Mouse (Mus musculus): Measurements from ENCODE around the gene Krt71.
A peak's percentile ranks its signal among the peaks of the same experiment; 100 is the strongest.
"Not testable (repeated sequence)": the region's sequence is repeated elsewhere in the genome, so short reads cannot be mapped to it uniquely, and the experiment has no call there.

Krt71 gene

DNA sequence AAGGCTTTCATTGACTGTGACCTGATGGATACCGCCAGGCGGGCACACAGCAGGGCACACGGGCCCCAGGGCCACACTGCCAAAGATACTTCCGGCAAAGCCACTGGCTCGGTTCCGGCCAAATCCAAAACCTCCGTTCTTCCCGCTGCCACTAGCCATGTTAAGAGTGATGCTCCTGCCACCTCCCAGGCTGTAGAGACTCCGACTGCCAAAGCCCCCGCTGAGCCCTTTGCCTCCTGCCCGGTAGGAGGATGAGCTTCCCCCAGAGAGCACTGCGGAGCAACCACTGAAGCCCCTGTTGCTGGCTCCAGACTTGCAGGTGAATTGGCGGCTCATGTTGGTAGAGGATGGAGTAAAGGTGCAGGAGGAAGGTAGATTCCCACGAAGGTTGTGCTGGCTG, at the start of gene Krt71:
Krt71 (minus strand) TSS at position 399 of the 400 bp plus-strand sequence.
- no peak for DNase-seq (ENCODE audit: low read depth, low spot score)

DNA sequence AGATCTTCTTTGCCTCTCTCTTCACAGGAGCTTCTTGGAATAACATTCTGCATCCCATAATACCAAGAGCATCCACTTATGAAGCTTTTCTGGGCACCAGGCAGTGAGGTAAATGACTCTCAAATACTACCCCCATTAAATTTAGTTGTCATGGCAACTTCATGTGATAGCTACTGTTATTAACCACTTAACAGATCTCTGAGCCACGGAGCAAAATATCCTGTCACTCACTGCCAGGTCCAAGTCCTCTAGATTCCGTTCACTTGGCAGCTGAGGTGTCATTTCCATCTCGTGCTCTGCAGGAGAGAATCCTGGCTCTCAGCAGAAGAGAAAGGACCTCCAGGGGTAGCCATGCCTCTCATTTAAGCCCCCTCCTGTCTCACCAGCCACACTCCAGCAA, 48.0 kb upstream of the Krt71 start:
- no peak for DNase-seq (ENCODE audit: low read depth, low spot score)

DNA sequence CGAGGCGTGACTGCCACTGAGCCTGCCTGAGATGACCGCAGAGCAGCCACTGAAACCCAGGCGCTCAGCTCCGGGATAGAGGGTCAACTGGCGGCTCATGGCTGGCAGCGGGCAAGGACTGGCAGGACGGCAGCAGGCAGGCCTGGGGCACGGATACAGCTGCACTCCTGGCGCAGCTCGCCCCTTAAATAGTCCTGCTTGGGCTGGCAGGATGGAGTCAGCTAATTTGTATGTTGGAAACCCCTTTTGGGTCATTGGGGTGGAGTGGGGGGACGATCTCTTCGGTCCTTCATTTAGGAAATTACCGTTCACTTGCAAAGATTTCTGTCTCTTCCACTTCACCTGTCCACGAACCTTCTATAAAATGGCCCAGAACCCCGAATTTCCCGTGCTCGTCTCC, 43.5 kb upstream of the Krt71 start, which contains the start of gene Krt72:
Krt72 (minus strand) TSS at position 101 of the 400 bp plus-strand sequence.
- no peak for DNase-seq (ENCODE audit: low read depth, low spot score)

DNA sequence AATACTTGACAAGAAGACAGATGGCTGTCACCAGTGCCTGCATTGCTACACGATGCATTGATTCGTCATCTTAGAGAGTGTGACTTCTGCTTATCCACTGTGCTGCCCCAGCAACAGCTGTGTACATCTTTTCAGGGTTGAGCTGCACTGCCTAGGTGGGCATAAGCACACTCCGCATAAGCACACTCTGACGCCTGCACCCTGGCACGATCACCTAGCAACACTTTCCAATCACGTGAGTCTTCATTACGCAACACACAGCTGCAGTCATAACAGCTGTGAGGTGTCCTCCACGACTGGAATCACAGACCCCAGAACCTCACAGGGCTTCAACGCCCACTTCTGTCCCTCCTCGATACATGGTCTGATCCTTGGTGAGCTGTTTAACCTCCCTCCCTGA, 30.5 kb upstream of the Krt71 start:
- DNase-seq (ENCODE audit: low read depth, low spot score): no peak

DNA sequence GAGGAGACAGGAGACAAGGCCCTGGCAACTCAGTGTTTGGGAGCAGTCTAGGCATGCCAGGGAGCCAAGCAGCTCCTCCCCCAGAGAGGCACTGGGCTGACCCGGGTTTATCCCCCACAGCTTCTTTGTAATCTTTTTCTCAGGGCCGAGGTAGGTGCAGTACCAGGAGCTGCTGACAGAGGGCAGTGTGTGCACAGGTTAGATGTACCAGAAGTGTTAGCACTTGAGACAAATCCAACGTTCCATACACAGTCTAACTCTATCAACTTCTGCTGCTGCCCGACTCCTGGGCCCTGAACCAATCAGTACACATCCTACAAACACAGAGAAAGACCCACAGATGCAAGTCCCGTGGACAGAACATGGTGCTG, 29.8 kb upstream of the Krt71 start:
- peak; percentile 89 for DNase-seq (ENCODE audit: low read depth, low spot score)

DNA sequence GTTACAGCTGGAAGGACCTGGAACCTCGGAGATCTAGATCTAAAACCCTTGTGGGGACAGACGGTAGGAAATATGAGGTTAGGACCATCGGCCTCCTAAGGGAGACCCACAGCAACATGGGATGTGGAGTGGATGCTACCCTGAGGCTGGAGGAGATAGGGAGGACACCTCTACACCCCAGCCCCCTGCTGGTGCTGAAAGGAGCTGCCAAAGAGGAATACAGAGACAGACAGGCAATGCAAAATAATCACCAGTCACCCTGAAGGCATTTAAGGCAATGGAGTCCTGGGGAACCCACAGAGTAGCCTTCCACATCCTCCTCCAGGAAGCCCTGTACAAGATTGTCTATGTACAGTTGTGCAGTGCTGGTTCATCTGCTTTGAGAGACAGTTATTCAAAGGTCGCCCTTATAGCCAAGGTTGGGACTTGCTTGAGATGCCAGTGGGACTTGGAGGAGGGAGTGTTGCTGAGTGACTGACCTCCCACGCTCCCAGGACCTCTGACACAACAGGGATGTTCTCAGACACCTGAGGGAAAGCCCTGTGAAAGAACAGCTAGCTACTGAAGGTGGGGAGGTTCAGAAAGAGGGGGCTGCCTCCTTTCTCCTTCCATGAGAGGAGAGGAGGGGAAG, 29.3 kb upstream of the Krt71 start:
- peak; percentile 44 for DNase-seq (ENCODE audit: low read depth, low spot score)

DNA sequence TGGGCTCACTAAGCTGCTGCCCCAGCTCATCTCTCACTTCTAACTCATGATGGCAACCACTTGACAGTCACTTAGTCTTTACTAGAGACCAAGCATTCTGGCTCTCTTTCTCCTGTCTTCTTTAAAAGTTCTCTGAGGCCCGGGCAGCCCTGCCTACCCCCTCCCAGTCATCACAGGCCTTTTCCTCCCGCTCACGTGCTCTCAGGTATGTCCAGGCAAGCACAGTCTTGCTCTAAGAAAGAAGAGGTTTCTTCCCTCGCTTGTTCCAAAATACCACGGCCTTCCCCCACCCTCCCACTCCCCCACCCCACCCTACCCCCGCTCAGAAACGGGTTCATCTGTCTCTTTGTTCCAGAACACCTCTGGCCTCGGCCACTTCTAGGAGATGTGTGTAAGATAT, 27.3 kb upstream of the Krt71 start:
- no peak for DNase-seq (ENCODE audit: low read depth, low spot score)

DNA sequence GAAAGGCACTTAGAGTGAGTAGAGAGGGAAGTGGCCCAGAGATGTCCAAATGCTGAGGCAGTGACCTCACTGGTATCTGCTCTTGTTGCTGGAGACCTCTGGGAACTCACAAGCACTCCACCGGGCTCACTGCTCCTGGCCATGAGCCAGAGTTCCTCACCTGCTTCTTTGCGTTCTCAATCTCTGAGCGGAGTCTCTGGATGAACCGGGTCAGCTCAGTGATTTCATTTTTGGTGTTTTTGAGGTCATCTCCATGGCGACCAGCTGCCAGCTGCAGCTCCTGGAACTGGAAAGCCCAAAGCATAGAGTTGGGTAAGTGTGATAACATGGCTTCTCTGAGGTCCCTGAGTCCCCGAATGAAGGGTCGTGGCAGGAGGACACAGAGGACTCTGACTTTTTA, 5.1 kb downstream of the Krt71 start:
- no peak for DNase-seq (ENCODE audit: low read depth, low spot score)

DNA sequence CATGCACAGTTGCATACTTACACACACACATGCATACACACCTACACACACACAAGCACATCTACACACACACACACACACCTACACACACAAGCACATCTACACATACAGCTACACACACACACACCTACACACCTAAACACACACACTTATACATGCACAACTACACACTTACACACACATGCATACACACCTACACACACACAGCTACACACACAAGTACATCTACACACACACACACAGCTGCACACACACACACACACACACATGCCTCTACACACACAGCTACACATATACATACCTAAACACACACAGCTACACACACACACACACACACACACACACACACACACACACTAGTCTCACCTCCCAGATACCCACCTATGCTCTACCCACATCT, 12.3 kb downstream of the Krt71 start:
- DNase-seq (ENCODE audit: low read depth, low spot score): no peak

DNA sequence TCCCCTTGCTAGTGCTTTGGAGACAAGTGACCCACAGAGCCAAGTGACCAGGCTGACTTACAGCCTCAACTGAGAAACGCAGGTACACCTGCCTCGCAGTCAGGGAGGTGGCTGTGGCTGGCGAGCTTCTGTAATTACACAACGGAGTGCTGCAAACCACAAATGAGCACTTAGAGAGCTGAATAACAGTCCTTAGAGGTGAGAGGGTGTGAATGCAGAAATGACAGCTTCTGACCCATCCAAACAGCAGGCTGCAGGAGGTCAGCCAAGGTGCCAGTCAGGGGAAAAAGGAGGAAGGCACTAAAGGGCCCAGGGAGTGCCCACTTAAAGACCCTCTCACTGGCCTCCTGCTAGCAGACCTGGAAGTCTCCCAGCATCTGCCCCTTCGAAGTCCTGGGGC, 18.2 kb downstream of the Krt71 start:
- no peak for DNase-seq (ENCODE audit: low read depth, low spot score)

DNA sequence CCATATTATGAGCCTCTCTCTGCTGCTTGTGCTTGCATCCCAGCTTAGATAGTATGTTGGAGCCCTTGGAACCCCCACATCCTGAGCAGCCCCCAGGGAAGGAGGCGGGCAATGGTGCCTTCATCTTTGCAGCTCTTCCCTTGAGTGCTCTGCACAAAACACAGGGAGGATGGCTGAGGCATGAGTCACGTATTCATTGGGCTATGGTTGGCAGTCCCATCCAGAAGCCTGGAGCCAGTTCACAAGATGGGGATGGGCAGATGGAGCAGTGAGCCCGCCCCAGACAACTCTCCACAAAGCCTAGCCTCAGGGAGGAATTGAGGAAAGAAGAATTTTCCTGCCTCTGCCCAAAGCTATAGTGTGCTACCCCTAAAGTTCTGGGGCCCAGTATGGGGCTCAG, 27.1 kb downstream of the Krt71 start:
- no peak for DNase-seq (ENCODE audit: low read depth, low spot score)

DNA sequence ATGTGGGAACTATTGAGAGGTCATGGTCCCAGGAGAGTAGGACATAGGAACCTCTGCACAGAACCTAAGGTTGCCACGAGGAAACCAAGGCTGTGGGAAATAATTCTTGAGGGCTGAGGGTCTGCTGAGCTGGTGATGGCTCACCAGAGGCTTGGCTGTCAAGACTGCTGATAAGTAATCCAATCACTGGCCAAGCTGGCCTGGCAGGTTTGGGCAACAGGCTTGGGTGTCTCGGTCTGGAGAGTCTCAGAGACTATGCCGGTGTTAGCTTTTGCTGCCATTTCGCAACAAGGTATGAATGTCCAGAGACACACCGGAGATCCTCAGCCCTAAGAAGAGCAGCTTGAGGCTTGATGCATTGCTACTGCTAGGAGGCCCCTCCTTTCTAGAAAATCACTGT, 28.6 kb downstream of the Krt71 start:
- DNase-seq (ENCODE audit: low read depth, low spot score): no peak

DNA sequence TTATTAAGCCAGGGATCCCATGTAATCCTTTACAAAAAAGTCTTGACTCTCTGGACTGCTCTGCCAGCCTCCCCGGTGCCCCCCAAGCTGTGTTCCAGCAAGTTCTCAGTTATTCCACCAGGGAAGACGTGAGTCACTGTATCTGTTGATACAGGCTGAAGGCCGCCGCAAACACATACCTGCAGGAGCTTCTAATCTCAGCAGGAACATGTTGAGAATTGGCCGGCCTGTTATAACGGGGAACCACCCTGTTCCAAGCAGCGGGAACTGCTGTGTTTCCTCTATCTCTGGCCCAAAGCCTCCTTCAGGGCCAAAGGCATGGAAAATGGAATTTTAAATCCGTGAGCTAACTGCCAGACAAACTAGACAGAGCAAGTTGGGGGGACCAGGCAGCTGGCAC, 29.2 kb downstream of the Krt71 start:
- no peak for DNase-seq (ENCODE audit: low read depth, low spot score)

DNA sequence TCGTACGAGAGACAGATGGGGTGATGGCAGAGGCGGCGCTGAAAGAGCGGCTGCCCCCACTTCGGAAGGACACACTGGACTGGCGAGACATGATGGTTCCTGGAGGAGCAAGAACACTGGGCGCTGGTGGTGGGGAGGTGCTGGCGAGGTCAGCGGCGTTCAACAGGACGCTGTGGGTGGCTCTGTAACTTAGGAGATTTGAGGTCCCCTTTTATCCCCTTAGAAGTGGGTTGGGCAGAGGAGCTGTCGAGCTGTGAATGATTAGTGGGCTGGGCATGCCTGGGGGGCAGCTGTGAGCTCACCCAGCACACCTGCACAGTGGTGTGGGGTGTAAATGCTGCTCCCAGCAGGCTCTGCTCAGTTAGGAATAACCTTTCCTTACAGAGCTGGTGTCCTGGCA, 30.2 kb downstream of the Krt71 start, which contains the start of gene Krt5:
Krt5 (minus strand) TSS at position 179 of the 400 bp plus-strand sequence.
- no peak for DNase-seq (ENCODE audit: low read depth, low spot score)

DNA sequence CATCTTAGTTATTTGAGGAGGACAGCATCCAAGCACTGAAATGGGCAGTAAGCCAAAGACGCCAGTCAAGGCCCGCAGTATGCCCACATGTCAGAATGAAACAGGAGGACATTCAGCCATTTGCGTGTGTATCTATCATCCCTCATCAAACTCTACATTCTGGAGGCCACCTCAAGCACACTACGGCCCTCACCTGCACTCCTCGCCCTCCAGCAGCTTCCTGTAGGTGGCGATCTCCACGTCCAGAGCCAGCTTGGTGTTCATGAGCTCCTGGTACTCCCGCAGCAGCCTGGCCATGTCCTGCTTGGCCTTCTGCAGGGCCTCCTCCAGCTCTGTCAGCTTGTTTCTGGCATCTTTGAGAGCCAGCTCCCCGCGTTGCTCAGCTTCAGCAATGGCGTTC, 34.2 kb downstream of the Krt71 start:
- DNase-seq (ENCODE audit: low read depth, low spot score): no peak

DNA sequence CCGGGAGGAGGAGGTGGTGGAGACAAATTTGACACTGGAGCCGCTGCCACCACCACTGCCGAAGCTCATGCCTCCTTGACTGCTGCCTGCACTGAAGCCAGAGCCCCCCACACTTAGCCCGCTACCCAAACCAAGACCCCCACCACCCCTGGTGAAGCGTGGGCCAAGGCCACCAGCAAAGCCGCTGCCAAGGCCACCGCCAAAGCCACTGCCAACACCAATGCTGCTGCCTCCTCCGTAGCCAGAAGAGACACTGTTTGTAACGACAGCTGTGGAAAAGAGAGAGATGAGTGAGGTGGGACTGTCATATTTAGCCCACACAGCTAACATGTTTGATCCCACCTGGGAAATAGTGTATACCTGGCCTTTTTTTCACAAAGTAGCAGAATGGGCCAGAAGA, 35.5 kb downstream of the Krt71 start:
- DNase-seq (ENCODE audit: low read depth, low spot score): no peak

DNA sequence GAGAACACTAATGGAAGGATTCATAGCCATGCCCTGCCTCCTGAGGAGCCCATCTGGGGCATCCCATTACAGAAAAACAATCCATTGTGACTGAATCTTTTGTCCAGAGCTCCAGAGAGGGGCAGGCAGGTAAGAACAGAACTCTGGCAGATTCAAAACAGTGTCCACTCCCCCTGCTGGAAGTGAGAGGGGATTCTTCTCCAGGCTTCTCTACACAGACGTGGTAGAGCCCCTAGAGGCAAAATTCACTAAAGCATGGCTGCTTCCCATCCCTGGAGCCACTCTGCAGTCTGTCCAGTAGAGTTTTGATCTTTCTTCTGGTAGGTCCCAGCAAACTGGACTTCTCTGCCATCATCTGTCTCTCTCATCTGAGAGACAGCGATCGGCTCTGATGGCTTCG, 38.8 kb downstream of the Krt71 start:
- DNase-seq (ENCODE audit: low read depth, low spot score): peak; percentile 44

DNA sequence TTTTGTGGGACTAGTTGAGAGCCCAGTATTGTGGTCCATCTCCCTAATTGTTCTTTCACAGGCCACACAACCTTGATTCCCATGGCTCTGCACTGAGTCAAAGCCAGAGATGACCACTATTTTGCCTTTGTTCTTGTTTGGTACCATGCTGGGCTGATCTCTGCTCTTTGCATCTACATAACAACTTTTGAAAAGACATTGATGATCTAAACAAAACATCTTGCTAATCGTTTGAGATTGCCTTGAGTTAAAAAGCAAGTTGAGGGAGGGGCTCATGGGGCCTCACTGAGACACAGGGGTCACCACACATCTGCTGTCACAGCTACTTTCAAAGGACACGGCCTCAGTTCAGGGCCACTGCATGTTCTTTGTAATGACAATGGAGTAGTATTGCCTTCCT, 40.5 kb downstream of the Krt71 start:
- DNase-seq (ENCODE audit: low read depth, low spot score): no peak

DNA sequence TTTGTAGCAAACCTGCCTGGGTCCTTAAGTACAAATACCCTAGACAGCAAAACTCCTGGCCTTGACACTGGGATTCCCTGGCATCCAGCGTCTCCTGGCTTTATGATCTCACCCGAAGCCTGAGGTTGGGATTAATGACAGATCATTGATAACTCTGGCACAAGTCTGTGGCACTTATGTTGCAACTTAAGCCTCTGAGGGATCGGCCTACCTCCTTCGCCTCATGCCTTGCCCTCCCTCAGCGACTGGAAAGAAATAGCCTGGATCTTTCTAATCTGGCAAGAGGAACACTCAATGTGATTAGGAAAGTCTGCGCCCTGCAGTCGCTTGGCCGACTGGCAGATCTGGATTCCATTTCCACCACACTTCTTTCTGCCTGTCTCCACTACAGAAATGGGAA, 43.0 kb downstream of the Krt71 start:
- DNase-seq (ENCODE audit: low read depth, low spot score): no peak

DNA sequence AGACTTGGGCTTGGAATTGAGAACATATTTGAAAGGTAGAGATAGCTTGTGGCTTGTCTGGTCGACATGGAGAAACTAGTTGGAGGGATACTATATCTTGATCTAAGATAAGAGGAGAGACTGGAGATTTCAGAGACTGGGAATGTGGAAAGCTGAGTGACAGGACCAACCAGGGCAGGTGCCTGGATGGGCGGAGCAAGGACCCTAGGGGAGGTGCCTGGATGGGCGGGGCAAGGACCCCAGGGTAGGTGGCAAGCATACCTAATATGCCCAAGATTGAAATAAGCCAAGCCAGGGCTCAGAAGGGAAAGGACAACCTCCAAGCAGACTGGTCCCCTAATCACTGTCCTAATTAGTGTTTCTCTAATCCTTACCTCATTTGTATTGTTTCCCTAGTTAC, 43.7 kb downstream of the Krt71 start:
- DNase-seq (ENCODE audit: low read depth, low spot score): no peak

DNA sequence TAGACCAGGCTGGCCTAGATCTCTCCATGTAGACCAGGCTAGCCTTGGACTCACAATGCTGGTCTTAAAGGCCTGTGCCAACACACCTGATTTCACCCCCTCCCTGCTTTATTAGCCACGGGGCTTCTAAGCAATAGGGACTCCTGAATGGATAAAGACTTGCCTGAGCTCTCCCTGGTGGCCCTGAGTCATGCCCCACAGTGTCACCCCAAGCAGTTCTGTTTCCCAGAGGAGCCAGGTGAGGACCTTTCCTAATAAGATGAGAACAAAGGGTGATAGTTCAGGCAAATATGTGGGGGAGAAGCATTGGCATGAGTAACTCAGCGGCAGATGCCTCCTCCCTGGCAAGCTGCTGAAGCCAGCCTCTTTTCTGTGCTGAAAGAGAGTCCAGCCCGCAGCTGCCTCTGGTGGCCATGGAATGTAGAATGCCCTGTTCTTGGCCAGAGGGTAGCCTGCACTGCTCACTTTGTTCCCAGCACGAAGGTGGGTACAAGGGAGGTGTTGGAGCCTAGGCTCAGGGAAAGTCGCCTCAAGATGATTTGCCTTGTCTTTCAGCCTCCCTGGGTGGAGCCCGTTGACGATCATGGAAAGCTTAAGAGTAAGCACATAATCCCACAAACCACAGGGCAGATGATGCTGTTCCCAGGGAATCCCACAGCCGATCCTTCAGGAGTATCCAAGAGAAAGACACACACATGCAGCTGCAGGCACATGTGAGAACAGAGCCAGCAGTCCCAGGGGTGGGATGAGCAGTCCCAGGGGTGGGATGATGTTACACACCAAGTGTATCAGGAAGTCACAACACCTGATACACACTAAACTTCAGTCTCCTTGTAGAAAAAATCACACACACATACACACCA, 45.4 kb downstream of the Krt71 start:
- no peak for DNase-seq (ENCODE audit: low read depth, low spot score)

DNA sequence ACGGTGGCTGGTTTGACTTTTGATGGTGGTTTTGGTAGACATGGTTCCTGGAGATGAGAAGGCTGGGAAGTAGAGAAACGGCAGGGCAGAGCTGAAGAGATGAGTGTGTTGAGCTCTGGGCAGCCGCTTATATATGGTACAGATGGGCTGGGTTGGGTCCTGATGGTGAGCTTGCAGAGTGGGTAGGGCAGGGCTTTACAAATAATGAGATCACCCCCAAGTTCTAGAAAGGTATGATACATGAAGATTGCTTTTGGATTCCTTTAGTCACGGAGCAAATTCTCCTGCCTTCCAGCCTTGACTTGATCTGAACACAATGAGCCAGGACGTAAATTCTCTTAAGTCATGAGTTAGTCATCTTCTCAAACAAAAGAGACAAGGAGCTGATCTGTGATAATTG, 48.7 kb downstream of the Krt71 start, which contains the start of gene Krt6a:
Krt6a (minus strand) TSS at position 101 of the 400 bp plus-strand sequence.
- no peak for DNase-seq (ENCODE audit: low read depth, low spot score)

DNA sequence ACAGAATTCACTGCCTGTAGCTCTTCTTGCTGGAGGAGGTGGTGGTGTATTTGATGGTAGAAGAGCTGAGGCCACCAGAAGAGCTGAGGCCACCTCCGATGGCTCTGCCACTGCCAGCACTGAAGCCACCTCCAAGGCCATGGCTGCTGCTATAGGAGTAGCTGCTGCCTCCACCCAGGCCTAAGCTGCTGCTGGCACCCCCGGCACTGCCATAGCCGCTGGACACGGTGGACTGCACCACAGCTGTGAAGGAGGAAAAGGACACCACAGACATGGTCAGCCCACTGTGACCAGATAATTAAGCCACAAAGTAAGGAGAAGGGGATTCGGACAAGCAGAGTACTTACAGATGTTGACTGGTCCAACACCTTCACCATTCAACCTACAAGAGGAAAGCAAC, 52.4 kb downstream of the Krt71 start:
- not testable (repeated sequence) for DNase-seq (ENCODE audit: low read depth, low spot score)
